Mouse (Mus musculus): ENCODE results near the gene Gpr31b. TPM values are rescaled to one million over a fixed set of nuclear protein-coding genes. Genes with fewer than 3 reads are reported as not detected.
"Not testable (repeated sequence)": the region's sequence is repeated elsewhere in the genome, so short reads cannot be mapped to it uniquely, and the experiment has no call there.

Gpr31b gene
- total RNA-seq (2021), result not detected
- long read RNA-seq, experiment 1, result 0 reads
- long read RNA-seq, experiment 2, result 0 reads

DNA sequence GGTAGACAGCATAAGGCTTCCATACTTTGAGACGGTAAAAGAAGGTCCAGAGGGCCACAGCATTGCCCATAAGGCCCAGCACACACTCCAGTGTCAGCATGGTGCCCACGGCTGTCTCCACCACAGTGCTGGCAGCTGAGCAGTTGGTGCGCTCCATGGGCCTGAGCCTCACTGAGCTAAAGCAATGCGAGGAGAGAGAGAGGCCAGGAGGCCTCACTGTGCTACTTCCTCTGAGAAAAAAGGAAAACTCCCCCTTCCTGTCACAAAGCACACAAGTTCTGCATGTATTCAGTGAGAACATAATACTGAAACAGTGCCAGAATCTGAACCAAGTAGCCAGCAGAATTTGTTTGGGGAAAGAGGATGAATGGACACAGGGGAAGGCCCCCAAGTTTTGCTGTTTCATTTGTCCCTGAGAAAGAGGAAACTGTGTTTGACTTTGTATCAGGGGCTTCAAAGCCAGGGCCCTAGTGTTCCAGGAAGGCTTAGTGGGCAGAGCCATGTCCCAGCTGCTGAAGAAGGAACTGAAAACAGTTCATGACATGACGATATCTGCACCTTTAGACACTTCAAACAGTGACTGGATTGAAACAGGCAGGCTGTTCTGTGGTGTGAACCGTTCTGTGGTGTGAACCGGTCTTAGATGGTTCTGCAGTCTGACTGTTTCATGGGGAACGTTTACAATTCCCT, at the start of gene Gpr31b:
TSS of gene Gpr31b (minus strand) at position 173 of the 690 bp plus-strand sequence.
- DNase-seq, result not testable (repeated sequence)

DNA sequence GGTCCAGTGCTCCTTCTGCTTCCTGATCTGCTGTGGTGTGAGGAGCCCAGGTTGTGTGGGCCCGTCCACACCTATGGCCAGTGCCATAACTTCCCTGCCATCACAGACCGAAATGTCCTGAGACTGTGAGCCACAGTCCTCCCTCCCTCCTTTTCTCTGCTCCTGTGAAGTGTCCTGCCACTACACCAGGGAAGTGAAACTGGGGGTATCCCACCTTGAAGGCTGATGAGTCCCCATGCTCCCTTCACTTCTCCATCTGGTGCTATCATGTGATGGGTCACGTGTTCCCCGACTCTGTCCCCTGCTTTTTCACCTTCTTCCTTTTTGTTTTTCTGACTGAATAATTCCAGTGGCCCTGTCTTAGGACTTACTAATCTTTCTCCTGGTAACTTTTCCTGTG, 40.9 kb upstream of the Gpr31b start:
- DNase-seq, result not testable (repeated sequence)

DNA sequence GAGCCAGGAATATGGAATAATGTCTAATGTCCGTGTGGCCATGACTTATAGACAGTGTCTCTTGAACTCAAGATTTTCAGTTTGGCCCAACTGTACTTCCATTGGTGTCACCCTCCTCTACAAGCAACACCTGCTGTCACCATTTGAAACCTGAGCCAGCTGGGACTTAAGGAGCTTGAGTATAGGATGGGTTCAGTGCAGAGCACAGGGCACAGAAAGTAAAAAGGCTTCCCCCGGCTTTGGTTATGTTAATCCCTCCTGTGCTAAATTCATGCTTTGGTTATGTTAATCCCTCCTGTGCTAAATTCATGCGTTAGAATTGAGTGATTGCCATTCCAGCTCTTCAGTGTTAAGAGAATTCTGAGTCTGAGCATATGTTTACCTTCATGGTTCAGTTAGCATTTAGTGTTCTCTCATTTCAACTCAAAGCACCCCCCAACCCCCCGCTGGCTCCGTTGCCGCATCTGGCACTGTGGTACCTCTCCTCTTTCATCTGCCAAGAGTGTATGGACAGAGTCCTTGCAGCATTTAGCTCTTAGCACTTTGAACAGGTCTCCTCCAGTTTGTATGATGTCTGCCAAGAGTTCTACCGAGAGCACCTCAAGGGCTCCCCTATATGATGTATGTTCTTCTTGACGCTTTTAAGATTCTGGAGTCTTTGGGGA, 40.1 kb upstream of the Gpr31b start:
- not testable (repeated sequence) for DNase-seq

DNA sequence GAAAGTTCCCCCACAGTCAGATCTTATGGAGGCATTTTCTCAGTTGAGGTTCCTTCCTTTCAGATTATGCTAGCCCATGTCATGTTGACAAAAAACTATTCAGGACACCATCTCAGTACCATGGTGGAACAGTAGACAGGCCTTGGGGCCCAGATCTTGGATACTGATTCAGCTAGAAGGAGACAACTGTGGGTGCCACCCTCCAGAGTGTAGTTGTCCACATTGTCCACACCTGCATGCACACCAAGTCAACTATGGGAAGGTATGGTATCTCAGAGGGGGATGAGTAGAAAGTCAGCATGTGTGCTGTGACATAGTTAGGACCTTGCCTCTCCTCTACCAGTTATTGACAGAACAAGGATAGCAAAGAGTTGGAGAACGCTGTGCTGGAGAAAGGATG, 39.4 kb upstream of the Gpr31b start:
- not testable (repeated sequence) for DNase-seq

DNA sequence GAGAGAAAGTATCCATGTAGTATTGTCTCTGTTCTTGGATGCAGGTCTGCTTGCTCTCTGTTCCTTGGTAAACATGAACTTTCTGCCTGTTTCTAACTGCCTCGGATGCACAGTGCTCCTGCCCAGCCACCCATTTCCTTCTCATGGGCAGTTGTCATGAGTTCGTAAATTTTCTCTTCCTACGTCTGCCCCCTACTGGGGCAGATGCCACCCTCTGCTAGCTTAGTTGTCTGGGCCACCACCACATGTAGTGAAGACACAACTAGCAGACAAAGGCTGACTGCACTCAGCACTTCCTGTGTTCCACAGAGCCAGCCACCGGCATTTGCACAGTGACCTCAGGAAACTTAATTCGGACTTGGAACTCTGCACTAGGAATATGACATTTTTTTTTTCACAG, 17.1 kb upstream of the Gpr31b start:
- not testable (repeated sequence) for DNase-seq

DNA sequence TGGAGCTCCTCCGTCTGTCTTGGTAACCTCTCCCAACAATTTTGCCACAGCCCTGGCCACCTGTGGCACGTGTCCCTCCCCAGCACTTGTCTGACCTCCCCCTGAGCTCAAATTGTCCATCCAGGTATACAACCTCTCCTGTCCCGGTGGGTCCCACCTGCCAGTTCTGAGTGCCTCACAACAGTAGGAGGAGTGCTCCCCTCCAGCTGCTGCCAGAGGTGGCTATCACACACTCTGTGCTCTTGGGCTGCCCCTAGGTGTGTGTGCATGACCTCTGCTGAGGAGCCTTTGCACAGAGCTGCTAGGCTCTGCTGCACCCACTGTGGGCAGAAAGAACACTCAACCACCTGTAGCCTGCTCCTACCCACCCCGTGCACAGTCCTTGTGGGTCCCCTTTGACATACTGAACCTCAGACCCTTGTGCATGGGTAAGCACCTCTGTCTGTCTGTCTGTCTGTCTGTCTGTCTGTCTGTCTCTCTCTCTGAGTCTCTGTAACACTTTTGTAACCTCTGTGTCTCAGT, 15.8 kb upstream of the Gpr31b start:
- not testable (repeated sequence) for DNase-seq

DNA sequence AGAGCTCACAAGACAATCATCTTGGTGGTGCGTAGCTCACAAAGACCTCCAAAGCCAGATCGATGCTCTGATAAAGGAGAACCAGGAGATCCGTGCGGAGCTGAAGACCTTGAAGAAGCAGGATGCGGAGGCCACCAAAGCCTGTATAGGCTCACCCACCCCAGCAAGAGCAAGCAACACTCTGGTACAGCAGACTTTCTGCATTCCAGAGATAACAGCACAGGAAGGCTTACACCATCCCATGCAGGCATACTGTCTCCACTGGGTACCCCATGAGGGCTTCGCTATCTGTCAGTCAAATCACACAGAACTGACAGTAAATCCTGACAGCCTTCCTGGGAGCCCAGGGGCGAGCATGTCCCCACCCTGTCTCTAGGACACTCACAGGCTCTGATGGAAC, 10.8 kb upstream of the Gpr31b start:
- not testable (repeated sequence) for DNase-seq

DNA sequence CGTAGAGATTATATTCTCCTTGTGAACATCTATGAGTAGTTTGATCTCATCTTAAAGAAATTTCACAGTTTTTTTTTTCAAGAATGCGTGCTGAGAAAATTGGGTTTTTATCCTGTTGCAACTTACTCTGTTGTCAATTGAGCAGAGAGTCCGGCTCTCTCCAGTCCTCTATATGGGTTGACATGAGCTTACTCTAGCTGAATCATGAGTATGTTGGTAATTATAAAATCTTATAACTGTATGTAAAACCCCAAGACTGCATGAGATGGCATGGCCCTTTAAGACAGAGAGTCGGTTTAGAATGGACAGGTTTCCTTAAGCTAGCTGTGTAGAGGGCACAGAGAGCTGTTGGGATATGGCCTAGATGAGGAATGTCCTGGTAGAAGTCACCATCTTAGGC, 8.7 kb upstream of the Gpr31b start, which contains the start of gene Tcp10b:
TSS of gene Tcp10b (plus strand) at position 301 of the 400 bp plus-strand sequence.
- not testable (repeated sequence) for DNase-seq

DNA sequence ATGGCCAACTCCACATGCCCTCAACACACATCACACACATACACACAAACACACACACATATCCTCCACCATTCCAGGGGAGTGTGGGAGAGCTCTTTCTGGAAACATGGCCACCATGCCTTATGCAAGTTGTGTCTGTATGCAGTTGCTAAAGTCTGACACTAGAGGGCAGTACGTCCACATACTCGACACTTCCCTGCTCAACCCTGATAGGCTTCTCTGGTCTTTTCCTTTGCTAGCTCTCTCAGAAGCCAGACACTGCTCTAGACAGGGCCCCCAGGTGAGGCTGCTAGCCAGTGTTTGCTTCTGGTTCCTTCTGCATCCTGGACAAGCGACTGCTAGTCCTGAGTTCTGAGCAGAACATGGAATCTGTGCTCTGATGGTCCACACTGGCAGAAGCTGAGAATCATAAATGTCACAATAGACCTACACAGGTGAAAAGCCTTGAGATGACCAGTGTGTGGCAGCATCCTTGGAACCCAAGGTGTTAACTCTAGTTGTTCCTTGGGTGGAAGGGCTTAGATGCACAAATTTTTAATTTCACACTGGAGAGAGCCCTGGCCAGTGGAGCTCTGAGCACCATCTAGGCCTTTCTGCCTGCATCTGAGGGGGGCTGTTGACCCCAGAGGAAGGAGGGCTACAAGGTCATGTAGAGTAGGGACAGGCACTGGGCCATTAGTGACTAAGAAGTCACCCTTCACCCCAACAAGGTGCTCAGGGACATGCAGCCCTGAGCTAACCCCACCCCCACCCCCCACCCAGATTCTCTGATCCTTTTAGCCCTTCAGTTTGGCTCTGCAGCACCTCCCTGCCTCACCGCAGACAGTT, 8.0 kb downstream of the Gpr31b start:
- peak; percentile 50 for DNase-seq

DNA sequence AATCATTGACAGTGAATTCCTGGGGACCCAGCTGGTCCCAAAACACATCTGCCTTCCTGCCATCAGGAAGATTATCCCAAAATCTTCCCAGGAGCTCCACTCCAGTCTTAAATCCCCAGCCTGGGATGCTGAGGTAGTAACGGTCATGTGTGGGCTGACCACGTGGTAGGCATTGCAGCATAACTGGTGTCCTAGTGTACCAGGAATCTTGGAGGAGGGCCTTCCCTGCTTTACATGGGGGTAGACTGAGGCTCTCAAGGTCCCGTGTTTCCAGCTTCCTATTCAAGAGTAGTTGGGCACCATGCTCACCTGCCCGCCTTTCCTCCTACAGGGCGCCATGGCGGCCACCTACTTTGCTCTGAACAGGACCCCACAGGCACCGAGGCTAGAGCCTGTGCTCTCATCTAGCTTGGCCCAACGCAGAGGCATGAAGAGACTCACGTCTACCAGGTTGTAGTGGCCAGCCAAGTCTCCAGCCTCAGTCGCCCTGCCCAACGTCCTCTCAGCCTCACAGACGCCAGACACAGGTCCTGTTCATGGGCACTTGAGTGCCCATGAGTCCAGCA, 15.4 kb downstream of the Gpr31b start:
- not testable (repeated sequence) for DNase-seq

DNA sequence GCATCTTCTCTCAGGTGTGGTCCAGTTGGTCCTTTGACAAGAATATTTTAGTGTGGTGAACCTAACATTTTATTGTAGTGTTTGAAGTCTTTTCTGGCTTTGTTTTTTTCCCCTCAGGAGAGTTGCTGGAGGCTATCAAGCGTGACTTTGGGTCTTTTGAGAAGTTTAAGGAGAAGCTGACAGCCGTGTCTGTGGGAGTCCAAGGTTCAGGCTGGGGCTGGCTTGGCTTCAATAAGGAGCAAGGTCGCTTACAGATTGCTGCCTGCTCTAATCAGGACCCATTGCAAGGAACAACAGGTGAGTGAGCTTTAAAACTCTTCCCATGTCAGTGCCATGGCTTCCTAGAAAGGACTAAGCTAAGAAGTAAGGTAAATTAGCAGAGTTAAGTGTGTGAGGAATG, 38.8 kb downstream of the Gpr31b start:
- DNase-seq, result no peak

DNA sequence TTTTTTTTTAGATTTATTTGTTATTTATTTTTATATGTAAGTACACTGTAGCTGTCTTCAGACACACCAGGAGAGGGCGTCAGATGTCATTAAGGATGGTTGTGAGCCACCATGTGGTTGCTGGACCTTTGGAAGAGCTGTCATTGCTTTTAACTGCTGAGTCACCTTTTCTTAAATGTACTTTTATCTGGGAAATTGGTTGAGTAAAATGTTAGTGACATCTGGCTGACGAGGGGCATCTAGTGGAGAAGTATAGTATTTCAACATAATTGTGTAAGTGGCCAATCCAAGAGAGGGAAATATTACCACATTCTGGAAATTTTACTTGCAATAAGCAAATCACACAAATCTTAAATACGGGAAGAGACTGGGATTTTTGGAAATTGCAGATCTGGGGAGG, 42.2 kb downstream of the Gpr31b start:
- peak; percentile 32 for DNase-seq

DNA sequence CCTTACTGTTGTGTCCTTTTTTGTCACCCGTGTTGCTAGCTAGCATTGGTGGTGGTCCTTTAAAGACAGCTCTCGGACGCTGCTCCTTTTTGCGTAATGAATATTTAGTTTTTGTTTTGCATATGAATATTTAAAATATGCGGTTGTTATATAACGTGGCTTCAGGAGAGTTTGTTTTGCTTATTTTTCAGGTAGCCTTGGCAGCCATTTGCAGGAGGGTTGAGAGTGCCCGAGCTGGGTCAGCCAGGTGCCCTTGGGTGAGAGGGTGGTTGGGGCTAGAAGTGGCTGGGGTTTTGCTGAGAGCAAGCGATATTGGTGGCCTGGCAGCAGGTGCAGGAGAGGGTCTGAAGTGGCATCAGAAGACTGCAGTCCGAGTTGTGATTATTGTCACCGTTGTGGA, 43.6 kb downstream of the Gpr31b start:
- DNase-seq, result peak; percentile 37

DNA sequence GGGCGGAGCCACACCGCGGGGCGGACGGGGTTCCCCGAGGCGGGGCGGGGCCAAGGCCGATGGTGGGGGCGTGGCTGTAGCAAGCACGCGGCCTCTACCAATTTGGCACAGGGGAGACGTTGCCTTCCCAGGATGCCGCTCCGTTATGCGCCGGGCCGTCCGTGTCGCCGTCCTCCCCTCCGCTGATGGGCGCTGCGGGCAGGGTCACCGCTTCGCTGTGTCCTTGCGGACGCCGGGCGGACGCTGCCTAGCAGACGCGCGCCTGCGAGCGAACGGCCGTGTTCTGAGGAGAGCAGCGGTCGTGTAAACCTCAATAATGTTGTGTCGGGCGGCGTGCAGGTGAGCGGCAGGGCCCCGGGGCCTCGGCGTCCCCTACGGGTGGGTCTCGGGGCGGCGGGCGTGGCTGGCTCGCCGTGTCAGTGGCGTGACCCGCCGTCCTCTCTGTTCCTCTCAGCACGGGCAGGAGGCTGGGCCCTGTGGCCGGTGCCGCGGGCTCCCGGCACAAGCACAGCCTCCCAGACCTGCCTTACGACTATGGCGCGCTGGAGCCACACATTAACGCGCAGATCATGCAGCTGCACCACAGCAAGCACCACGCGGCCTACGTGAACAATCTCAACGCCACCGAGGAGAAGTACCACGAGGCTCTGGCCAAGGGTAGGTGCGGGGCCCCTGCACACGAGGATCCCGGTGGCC, 44.2 kb downstream of the Gpr31b start:
- peak; percentile 100 for DNase-seq

DNA sequence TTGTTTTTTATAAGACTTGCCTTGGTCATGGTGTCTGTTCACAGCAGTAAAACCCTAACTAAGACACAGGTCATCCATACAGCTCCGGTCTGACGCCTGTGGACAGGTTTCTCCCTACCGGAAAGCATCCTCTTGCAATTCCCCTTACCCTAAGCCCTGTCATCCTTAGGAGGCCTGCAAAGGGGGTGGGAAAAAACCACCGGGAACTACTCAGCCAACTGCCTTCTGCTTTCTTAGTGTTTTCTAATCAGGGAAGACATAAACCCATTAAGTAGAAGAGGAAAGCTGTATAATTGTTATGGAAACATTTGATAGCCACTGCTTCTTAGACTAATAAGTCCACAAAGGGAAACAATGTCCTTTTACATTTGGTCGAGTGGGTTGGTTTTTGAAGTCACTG, 45.1 kb downstream of the Gpr31b start:
- DNase-seq, result no peak

DNA sequence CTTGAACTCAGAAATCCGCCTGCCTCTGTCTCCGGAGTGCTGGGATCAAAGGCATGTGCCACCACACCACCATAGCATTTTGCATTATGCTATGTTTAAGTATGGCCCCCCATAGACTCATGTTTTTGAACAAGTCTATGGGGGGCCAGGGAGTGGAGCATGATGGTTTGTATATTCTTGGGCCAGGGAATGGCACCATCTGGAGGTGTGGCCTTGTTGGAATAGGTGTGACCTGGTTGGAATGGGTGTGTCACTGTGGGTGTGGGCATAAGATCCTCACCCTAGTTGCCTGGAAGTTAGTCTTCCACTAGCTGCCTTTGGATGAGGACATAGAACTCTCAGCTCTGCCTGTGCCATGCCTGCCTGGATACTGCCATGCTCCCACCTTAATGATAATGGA, 45.5 kb downstream of the Gpr31b start, which contains the start of gene Sod2:
TSS of gene Sod2 (plus strand) at position 301 of the 400 bp plus-strand sequence.
- DNase-seq, result not testable (repeated sequence)

DNA sequence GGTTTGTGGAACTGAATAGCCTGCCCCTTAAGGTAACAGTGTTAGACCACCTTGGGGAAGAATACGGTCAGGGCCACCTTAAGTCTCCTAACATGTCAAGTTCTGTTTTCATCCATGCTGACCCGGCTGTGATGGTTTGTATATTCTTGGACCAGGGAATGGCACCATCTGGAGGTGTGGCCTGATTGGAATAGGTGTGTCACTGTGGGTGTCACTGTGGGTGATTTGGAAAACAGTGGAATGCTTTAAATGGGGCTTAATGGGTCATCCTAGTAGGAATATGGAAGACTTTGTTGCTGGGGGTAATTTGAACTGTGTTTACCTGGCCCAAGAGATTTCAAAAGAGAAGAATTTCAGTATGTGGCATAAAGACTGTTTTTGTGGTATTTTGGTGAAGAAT, 47.7 kb downstream of the Gpr31b start:
- DNase-seq, result not testable (repeated sequence)

DNA sequence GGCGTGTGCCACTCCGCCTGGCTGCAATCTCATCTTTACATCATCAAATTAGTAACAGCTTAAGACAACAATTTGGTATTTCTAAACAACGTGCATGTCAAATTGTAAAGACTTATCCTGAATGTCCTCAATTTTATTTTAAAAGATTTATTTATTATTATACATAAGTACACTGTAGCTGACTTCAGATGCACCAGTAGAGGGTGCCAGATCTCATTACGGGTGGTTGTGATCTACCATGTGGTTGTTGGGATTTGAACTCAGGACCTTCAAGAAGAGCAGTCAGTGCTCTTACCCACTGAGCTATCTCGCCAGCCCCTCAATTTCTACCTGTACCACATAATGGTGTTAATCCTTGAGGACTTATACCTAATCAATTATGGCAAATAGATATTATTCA, 49.9 kb downstream of the Gpr31b start:
- not testable (repeated sequence) for DNase-seq
